Mouse (Mus musculus) C2C12 (cell line): ENCODE measurements around the gene Gm9964. TPM values are rescaled to one million over a fixed set of nuclear protein-coding genes. Genes with fewer than 3 reads are reported as not detected.

ENCODE experiments used
- H3K27me3 ChIP-seq: one replicate; pipeline ENCODE4 v1.6.1; 2011; ENCODE audit not compliant: control insufficient read depth, insufficient read depth, insufficient read length
- H3K36me3 ChIP-seq: one replicate; pipeline ENCODE4 v1.6.1; 2011; ENCODE audit not compliant: control insufficient read depth, insufficient read depth
- H3K4me3 ChIP-seq: one replicate; pipeline ENCODE4 v1.5.1; 2011; ENCODE audit warnings: mild to moderate bottlenecking, control low read depth; ENCODE audit not compliant: poor library complexity, insufficient read depth, severe bottlenecking
- H3K79me2 ChIP-seq: one replicate; pipeline ENCODE4 v1.6.1; 2011; ENCODE audit not compliant: control insufficient read depth, insufficient read depth
- H3K79me3 ChIP-seq: one replicate; pipeline ENCODE4 v1.6.1; 2011; ENCODE audit warnings: low read depth, control low read depth
- H3ac ChIP-seq: one replicate; pipeline ENCODE3; 2011; ENCODE audit warnings: low read depth; ENCODE audit not compliant: control insufficient read depth, insufficient read length
- CEBPB ChIP-seq: IDR thresholded peaks from one replicate; pipeline ENCODE4 v1.6.1; 2011; ENCODE audit warnings: low read depth, mild to moderate bottlenecking, control low read depth, moderate library complexity
- CTCF ChIP-seq: IDR thresholded peaks from one replicate; pipeline ENCODE4 v1.5.1; 2011; ENCODE audit not compliant: control insufficient read depth, insufficient read depth, insufficient read length
- FOSL1 ChIP-seq: IDR thresholded peaks from one replicate; pipeline ENCODE4 v1.8.0; 2011; ENCODE audit warnings: mild to moderate bottlenecking, low read length; ENCODE audit not compliant: poor library complexity, insufficient read depth, severe bottlenecking
- MAX ChIP-seq: IDR thresholded peaks from one replicate; pipeline ENCODE4 v1.6.1; 2011; ENCODE audit warnings: mild to moderate bottlenecking, control low read depth
- MYOD1 ChIP-seq: IDR thresholded peaks from one replicate; pipeline ENCODE4 v1.6.1; 2011; ENCODE audit warnings: low read depth; ENCODE audit not compliant: control insufficient read depth, insufficient read length
- MYOG ChIP-seq: IDR thresholded peaks from one replicate; pipeline ENCODE4 v1.6.1; 2011; ENCODE audit not compliant: control insufficient read depth, insufficient read length; ENCODE audit errors: extremely low read depth
- USF1 ChIP-seq: IDR thresholded peaks from one replicate; pipeline ENCODE4 v1.6.1; 2011; ENCODE audit warnings: low read depth, mild to moderate bottlenecking, control low read depth, moderate library complexity
- polyA plus RNA-seq: library from polyadenylated mRNA; unstranded; fragments of >200 nt; fragmentation: generic; extraction: Trizol; gene quantifications from one replicate; pipeline ENCODE4 v1.2.1, GENCODE M21; 2012; ENCODE audit warnings: missing spikeins

Gene Gm9964
- polyA plus RNA-seq, 1 experiment, result not detected

DNA sequence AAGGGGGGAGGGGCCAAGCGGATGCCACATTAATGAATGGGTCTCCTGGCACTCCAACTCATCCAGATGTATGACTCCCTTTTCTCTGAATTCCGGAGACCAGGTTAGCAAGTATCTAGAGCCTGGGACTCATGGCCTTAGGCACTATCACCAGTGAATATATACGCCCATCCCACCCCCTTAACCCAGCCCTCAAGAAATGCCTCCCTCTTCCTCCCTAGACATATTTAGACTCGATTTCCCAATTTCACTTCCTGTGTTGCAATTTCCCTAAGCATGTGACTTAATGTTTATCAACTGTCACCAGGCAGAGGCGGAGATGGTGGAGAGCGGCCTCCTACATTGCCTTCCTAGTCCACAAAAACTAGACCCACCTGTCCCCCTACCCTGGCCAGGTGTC lies 9.3 kb downstream of the Gm9964 start:
- Histone ChIP-seq H3ac (no peak overlapping the region), H3K36me3 (no peaks in the 10 kb centered on the region), H3K79me3 (no peaks in the 10 kb centered on the region), H3K79me2 (no peaks in the 10 kb centered on the region), H3K27me3 (no peaks in the 10 kb centered on the region), H3K4me3 (no peak overlapping the region)
- TF ChIP-seq MYOD1, result no peak
- TF ChIP-seq MYOG, result no peak
- no peak for TF ChIP-seq CTCF
- TF ChIP-seq MAX, result no peak
- no peak for TF ChIP-seq CEBPB
- no peak for TF ChIP-seq USF1
- TF ChIP-seq FOSL1, result no peak

DNA sequence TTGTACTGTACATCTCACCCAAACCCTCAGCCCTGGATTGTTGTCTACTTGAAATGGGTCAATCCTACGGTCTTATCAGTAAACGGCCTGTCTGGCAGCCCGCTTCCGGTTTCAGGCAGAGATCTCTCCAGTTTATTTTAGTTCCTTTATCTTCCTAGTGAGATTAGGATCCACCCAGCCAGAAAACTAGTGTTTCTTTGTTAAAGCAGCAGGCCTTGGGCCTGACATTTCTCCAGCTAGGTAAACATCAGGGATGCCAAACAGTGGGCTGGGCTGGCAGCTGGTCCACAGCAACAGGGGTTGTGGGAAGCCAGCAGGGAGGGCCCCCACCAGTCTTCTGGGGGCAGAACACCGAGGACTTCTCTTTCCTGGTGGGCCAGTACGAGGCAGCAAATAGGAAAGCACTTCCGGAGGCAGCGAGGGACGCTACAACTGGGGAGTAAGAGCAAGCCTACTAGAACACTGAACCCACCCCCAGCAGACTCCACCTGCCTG lies 10.4 kb downstream of the Gm9964 start:
- H3K36me3 ChIP-seq, result no peaks in the 10 kb centered on the region
- H3ac ChIP-seq, result no peak overlapping the region
- H3K79me2 ChIP-seq, result no peaks in the 10 kb centered on the region
- H3K4me3 ChIP-seq, result no peak overlapping the region
- no peaks in the 10 kb centered on the region for H3K27me3 ChIP-seq
- no peaks in the 10 kb centered on the region for H3K79me3 ChIP-seq
- no peak for TF ChIP-seq CTCF
- no peak for TF ChIP-seq USF1
- no peak for TF ChIP-seq MYOG
- no peak for TF ChIP-seq MAX
- TF ChIP-seq FOSL1, result no peak
- TF ChIP-seq MYOD1, result no peak
- TF ChIP-seq CEBPB, result no peak

DNA sequence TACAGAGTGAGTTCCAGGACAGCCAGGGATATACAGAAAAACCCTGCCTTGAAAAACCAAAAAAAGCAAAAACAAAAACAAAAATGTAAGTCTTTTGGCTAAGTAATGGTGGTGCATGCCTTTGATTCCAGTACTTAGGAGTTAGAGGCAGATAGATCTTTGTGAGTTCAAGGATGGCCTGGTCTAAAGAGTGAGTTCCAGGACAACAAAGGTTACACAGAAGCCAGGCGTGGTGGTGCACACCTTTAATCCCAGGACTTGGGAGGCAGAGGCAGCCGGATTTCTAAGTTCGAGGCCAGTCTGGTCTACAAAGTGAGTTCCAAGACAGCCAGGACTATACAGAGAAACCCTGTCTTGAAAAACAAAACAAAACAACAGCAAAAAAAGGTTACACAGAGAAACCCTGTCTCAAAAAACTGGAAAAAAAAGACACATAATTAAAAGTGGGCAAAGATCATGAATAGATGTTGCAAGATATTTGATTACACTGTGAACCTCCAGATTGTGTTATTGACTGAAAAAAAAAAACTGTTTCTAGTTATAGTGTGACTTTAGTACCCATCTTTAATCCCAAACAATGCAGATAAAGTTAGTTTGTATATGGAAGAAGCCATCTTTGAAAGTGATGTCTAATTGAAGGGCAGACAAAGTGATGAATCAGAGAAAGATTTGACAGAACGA lies 13.2 kb downstream of the Gm9964 start:
- no peaks in the 10 kb centered on the region for H3K27me3 ChIP-seq
- no peak overlapping the region for H3K4me3 ChIP-seq
- H3K79me2 ChIP-seq, result no peaks in the 10 kb centered on the region
- no peaks in the 10 kb centered on the region for H3K79me3 ChIP-seq
- no peak for TF ChIP-seq FOSL1
- no peak for TF ChIP-seq MAX
- TF ChIP-seq CTCF, result no peak
- no peak for TF ChIP-seq MYOG
- TF ChIP-seq MYOD1, result no peak
- TF ChIP-seq USF1, result no peak
- no peak for TF ChIP-seq CEBPB
- H3K36me3 ChIP-seq, result no peaks in the 10 kb centered on the region
- H3ac ChIP-seq, result no peak overlapping the region

DNA sequence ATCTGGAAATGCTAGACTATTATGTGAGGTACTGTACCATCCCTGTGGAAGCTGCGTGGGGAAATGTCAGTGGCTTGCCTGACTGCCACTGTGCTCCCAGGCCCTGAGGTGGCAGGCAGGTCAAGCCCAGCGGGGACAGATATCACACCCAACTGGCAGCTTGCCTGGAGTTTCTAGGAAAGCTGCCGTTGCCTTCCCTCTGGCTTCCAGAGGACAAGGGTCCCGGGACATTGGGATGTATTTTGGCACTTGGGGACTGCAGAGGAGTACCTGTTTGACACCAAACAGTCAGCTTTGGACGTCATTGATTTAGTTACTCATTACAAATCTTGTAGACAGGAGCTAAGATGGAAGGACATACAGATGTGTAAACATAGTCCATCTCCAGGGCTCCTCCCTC lies 15.3 kb downstream of the Gm9964 start:
- TF ChIP-seq CEBPB, result no peak
- TF ChIP-seq MYOG, result no peak
- TF ChIP-seq USF1, result no peak
- TF ChIP-seq MAX, result no peak
- TF ChIP-seq MYOD1, result no peak
- TF ChIP-seq FOSL1, result no peak
- TF ChIP-seq CTCF, result no peak
- H3K79me3 ChIP-seq, result no peaks in the 10 kb centered on the region
- H3K27me3 ChIP-seq, result no peaks in the 10 kb centered on the region
- no peaks in the 10 kb centered on the region for H3K79me2 ChIP-seq
- no peaks in the 10 kb centered on the region for H3K36me3 ChIP-seq
- no peak overlapping the region for H3ac ChIP-seq
- no peak overlapping the region for H3K4me3 ChIP-seq

DNA sequence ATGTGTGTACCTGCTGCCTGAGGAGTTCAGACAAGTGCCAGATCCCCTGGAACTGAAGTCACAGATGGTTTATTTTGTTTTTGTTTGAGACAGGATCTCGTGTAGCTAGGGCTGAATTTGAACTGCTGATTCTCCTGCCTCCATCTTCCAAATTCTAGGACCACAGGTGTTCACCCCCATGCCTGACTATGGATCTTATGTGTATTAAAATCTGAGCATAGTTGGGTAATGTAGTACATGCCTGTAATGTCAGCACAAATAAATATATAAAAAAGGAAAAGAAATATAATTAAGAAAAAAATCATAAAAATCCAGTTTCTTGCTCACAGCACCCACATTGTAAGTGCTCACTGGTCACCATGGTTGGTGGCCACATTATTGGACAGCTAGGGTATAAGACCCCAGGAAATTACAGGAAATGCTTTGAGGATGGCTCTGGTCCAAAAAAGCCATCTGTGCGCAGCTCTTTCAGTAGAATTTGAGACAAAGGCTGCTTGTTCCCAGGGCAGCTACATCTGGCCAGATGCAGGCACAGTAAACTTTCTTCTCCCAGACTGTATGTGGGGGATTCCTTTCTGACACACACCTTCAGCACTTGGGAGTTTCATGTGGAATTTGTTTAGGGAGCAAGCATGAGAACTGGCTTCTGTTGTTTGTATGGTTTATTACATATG lies 16.8 kb downstream of the Gm9964 start:
- no peak for TF ChIP-seq MYOG
- no peak for TF ChIP-seq CEBPB
- TF ChIP-seq MAX, result no peak
- no peak for TF ChIP-seq MYOD1
- no peak for TF ChIP-seq CTCF
- no peak for TF ChIP-seq USF1
- no peak for TF ChIP-seq FOSL1
- Histone ChIP-seq H3ac (no peak overlapping the region), H3K36me3 (no peaks in the 10 kb centered on the region), H3K79me2 (no peaks in the 10 kb centered on the region), H3K4me3 (no peak overlapping the region), H3K79me3 (no peaks in the 10 kb centered on the region), H3K27me3 (no peaks in the 10 kb centered on the region)

DNA sequence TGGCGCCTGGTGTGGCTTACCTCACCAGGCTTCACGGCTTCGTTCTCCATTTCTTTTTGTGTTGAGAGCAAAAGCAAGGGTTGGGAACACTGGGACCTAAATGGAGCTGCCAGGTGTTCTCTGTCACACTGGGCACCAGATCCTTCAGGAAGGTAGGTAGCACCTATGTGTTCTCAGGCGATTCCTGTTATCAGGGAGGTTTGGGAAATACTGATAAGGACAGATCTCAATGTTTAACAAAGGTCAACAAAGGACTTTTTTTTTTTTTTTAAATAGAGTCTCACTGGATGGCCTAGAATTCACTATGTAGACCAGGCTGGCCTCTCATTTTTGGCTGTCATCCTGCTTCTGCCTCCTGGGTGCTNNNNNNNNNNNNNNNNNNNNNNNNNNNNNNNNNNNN lies 22.9 kb downstream of the Gm9964 start:
- Histone ChIP-seq H3K4me3 (no peak overlapping the region), H3ac (no peak overlapping the region), H3K27me3 (no peaks in the 10 kb centered on the region), H3K79me3 (no peaks in the 10 kb centered on the region), H3K36me3 (no peaks in the 10 kb centered on the region), H3K79me2 (no peaks in the 10 kb centered on the region)
- TF ChIP-seq MAX, result no peak
- no peak for TF ChIP-seq MYOD1
- no peak for TF ChIP-seq FOSL1
- TF ChIP-seq USF1, result no peak
- no peak for TF ChIP-seq CTCF
- TF ChIP-seq MYOG, result no peak
- TF ChIP-seq CEBPB, result no peak
